Mouse (Mus musculus) kidney, adult 2 months (tissue): ENCODE measurements around the gene Agtpbp1.

ENCODE experiments used
- CTCF ChIP-seq: fragments of 200-500 bp; conservative IDR thresholded peaks from 2 replicates; pipeline ENCODE4 v1.5.1; 2011; ENCODE audit warnings: low read depth, mild to moderate bottlenecking, control low read depth, low read length, moderate library complexity, mixed read lengths; ENCODE audit not compliant: insufficient read depth, insufficient read length
- POLR2A ChIP-seq: fragments of 200-500 bp; IDR thresholded peaks from one replicate; pipeline ENCODE4 v1.6.1; 2011; ENCODE audit warnings: low read depth, low read length, control low read depth

DNA sequence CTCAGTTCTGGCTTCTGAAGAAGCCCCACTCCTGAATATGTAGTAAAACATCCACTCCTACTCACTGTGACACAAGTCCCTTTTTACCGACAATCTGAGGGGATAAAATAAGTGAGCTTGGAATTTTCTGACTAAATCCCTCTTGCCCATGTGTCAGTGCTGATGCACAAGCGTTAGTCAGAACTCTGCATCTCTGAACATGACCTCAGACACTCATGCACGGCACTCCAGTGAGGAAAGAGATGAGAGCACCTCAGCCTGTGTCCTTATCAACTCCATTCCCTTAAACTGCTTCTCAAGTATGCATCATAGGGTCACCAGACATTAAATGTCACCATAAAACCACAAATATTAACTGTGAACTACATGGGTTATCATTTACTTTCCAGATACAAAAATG lies 124.1 kb downstream of the Agtpbp1 start:
- TF ChIP-seq POLR2A (no peak), CTCF (no peak)
